Mouse (Mus musculus) brown adipose tissue, adult 24 weeks (tissue): ENCODE measurements around the gene Tbata. TPM values are rescaled to one million over a fixed set of nuclear protein-coding genes. Genes with fewer than 3 reads are reported as not detected.

ENCODE experiments used
- H3K27ac ChIP-seq: fragments of 200-500 bp; replicated peaks from 2 replicates; pipeline ENCODE4 v1.5.1; 2012; ENCODE audit warnings: low read depth, mild to moderate bottlenecking, low read length
- H3K4me1 ChIP-seq: fragments of 200-500 bp; 2 replicates; pipeline ENCODE4 v1.6.1; 2012; ENCODE audit warnings: low read length, mixed read lengths; ENCODE audit not compliant: control insufficient read depth, insufficient read depth, insufficient read length
- H3K4me3 ChIP-seq: fragments of 200-500 bp; 2 replicates; pipeline ENCODE4 v1.5.1; 2012; ENCODE audit warnings: low read depth, mild to moderate bottlenecking, low read length, moderate library complexity; ENCODE audit not compliant: insufficient read depth
- polyA plus RNA-seq: library from polyadenylated mRNA; stranded (reverse); fragments of >200 nt; gene quantifications from 2 replicates; pipeline ENCODE4 v1.2.4, GENCODE M21; 2012; ENCODE audit not compliant: missing spikeins, insufficient read depth, insufficient read length

The Tbata gene
- polyA plus RNA-seq, 1 experiment: not detected

DNA sequence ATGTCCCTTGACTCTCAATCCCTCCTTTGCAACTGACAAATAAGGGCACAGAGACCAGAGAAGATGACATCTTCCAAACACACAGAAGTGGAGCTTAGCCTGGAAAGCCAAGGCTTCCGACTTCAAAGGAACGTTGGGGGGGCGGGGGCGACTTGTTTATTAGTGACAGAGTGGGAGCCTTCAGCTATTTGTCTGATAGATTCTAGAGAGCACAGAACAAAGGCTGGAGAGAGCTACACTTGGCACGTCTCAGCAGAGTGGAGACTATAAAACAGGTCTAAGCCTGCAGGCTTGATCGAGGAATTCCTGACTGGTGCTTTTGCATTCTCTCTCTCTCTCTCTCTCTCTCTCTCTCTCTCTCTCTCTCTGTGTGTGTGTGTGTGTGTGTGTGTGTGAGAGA lies 21.1 kb upstream of the Tbata start:
- no peak overlapping the region for H3K27ac ChIP-seq
- H3K4me1 ChIP-seq: no peaks in the 10 kb centered on the region
- no peak overlapping the region for H3K4me3 ChIP-seq

GRCm38 (mm10) chr10:61152131-61152530 lies 19.6 kb upstream of the Tbata start:
- Histone ChIP-seq H3K4me3 (no peak overlapping the region), H3K27ac (no peak overlapping the region), H3K4me1 (no peaks in the 10 kb centered on the region)

GRCm38 (mm10) chr10:61155611-61156010 lies 16.1 kb upstream of the Tbata start:
- H3K4me3 ChIP-seq: no peak overlapping the region
- H3K4me1 ChIP-seq: 0 out of 2 replicates have a peak, but pooled peaks cover 6% of the 10 kb centered on the region
- no peak overlapping the region for H3K27ac ChIP-seq

GRCm38 (mm10) chr10:61156453-61156852 lies 15.3 kb upstream of the Tbata start:
- Histone ChIP-seq H3K4me1 (peaks cover 10% of the 10 kb centered on the region), H3K4me3 (no peak overlapping the region), H3K27ac (no peak overlapping the region)

DNA sequence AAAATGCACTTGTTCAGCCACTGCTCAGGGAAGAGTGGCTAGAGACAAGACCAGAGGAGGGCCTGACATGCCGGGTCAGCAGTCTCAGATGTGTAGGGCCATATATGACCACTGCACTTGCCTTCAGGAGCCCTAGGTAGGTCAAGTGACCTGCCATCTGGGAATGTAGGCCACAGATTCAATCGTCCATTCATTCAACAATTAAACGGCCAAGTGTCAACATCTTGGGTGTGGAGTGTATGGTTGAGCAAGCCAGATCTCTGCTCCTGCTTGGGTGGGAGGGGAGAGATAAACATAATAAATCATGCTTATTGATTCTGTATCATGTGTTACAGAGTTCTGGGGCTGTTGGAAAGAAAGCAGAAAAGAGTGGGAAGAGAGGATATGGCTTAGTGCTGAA lies 13.2 kb upstream of the Tbata start:
- Histone ChIP-seq H3K4me1 (peaks cover 16% of the 10 kb centered on the region), H3K27ac (peak overlapping the region; percentile 76), H3K4me3 (no peak overlapping the region)

GRCm38 (mm10) chr10:61160089-61160488 lies 11.7 kb upstream of the Tbata start:
- H3K4me3 ChIP-seq: no peak overlapping the region

DNA sequence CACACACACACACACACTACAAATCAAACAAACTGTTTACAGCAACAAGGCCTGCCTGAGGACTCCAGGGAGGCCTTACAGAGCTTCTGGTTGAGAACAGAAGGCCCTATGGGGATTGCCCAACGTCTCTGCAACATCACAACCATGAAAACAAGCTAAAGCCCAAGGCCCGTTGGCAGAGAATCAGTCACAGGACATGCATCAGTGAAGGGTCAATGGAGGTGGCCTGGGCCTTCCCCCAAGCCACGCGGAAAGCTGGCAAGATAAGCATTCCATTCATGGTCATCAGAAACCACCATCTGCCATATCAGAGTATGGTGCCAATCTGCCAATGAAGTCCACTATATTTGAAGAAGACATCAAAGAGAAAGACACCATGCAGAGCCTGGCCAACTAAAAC lies 11.1 kb upstream of the Tbata start:
- Histone ChIP-seq H3K27ac (peak overlapping the region; percentile 81), H3K4me1 (peaks cover 16% of the 10 kb centered on the region), H3K4me3 (no peak overlapping the region)

More at GRCm38 (mm10) chr10:61160089-61160488, 11.7 kb upstream of the Tbata start:
- H3K27ac ChIP-seq: peak overlapping the region; percentile 52
- peaks cover 16% of the 10 kb centered on the region for H3K4me1 ChIP-seq

DNA sequence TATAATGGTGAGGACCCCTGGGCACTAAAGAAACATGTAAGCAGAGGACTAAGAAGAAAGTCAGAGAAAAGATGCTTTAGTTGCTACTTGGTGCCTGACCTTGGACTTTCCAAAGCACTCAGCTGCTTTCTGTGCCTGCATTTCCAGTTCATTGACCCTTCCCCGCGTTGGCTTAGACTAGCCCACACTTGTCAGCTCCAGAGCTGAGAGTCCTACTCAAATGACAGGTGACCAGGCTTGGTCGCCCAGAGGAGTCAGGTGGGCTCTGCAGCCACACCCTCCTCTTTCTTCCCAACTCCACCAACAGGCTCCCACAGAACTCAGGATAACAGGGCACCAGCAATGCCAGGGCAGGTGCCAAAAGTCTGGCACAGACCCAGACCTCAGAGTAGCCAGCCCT lies 9.4 kb upstream of the Tbata start:
- Histone ChIP-seq H3K4me3 (no peak overlapping the region), H3K27ac (peak overlapping the region; percentile 76; the same call in 1 of the 2 replicates), H3K4me1 (peaks cover 18% of the 10 kb centered on the region)

- Histone ChIP-seq H3K4me3 (no peak overlapping the region), H3K4me1 (0 out of 2 replicates have a peak, but pooled peaks cover 2% of the 10 kb centered on the region), H3K27ac (no peak overlapping the region)
These were observed 4.2 kb upstream of the Tbata start for GRCm38 (mm10) chr10:61167333-61168096.

DNA sequence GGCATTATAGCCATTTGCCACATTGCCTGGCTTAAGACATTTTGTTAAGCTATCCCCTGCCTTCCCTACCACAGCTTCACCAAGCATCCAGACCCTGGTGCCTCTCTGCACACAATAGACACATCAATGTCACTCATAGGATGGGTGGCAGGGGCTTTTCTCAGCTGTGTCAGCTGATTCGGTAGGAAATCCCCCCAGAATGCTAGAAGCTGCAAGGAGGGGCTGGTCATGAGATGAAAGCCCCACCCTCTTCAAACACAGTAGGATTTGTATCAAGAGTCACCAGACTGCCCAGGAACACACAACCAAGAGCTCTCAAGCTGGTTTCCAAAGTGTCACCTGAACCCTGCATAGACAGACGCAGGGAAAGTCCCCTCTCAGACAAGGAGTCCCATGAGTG lies 3.4 kb upstream of the Tbata start:
- Histone ChIP-seq H3K4me1 (0 out of 2 replicates have a peak, but pooled peaks cover 2% of the 10 kb centered on the region), H3K4me3 (no peak overlapping the region), H3K27ac (no peak overlapping the region)

- Histone ChIP-seq H3K27ac (no peak overlapping the region), H3K4me3 (no peak overlapping the region), H3K4me1 (no peaks in the 10 kb centered on the region)
These were observed 742 bp downstream of the Tbata start for GRCm38 (mm10) chr10:61172496-61172895.

- no peak overlapping the region for H3K4me3 ChIP-seq
- H3K4me1 ChIP-seq: no peaks in the 10 kb centered on the region
- no peak overlapping the region for H3K27ac ChIP-seq
These were observed 3.1 kb downstream of the Tbata start for GRCm38 (mm10) chr10:61174711-61175441.

DNA sequence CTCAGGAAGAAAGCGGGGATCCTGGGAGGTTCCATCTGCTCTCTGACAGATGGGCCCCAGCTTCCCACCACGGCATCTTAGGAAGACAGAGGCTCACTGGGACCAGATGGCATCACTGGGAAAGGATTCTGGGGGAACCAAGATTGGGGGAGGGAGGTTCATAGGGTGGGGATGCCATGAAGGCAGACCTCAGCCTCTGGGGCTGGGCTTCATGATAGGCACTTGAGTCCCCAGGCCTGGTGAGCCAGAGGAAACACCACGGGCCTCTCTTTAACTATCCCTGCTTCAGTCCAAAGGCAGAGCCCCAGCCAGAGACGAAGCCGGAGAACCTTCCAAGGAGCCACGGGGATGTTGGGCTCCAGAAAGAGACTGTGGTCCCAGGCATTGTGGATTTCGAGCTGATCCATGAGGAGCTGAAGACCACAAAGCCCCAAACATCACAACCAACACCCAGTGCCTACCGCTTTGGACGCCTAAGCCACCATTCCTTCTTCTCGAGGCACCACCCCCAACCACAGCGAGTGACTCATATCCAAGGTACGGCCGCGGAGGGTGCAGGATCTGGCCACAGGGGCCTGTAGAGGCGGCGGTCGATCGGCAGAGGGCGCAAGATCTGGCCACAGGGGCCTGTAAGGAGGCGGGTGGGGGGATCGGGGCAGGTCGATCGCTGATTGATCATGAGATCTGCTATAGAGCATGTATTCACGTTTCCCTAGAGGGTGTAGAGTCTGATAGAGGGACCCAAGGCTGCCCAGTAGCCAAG lies 3.9 kb downstream of the Tbata start:
- Histone ChIP-seq H3K4me3 (no peak overlapping the region), H3K4me1 (no peaks in the 10 kb centered on the region), H3K27ac (no peak overlapping the region)

DNA sequence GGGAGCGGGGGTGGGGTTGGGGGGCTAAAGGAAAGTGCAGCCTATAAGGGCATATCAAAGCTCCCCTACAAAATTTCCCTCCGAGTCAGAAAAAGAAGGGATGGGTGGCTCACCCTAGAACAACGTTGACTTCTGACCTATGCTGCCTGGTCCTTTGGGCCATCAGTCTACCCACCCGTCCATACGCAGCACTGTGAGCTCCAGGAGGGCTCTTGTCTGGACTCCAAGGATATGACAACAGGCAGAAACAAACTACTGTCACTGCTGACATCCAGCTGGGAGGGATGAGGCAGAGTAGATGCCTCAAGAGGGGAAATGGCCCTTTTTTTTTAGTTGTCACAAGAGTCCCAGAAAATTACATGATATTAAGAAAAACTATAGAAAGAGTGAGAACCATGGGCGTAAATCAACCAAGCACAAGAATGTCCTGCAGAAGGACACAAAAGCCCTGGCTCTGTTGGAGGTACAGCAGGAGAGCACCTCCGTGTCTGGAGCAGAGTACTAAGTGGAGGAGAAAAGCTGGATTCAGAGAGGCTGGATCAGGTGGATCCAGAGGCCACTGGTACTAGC lies 4.6 kb downstream of the Tbata start:
- Histone ChIP-seq H3K27ac (no peak overlapping the region), H3K4me3 (no peak overlapping the region), H3K4me1 (no peaks in the 10 kb centered on the region)

DNA sequence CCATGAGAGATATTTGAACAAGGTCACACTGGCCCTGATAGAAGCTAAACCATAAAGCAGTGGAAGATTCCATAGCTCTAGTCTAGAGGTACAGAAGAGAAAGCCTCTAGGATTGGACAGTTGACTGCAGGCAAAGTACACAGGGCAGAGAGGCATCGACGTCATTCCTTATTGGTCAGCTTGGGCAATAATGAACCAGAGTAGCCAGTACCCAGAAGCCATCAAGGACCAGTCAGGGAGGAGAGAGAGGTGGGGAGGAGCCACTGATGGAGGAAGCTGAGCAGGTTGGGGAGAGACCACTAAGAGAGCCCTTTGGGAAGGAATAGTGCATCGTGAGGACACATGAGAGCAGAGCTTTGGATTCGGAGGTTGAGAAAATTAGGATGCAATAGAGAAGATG lies 6.0 kb downstream of the Tbata start:
- no peaks in the 10 kb centered on the region for H3K4me1 ChIP-seq
- no peak overlapping the region for H3K27ac ChIP-seq
- H3K4me3 ChIP-seq: no peak overlapping the region
